Mouse (Mus musculus) liver, adult 2 months (tissue): ENCODE data around the gene Mettl6.

Source experiments
- CTCF ChIP-seq: fragments of 200-500 bp; IDR thresholded peaks from 2 replicates; pipeline ENCODE4 v1.5.1; 2011; ENCODE audit warnings: low read depth, low read length, control low read depth
- POLR2A ChIP-seq: fragments of 200-500 bp; IDR thresholded peaks from 2 replicates; pipeline ENCODE4 v1.6.1; 2011; ENCODE audit warnings: low read length, control low read depth; ENCODE audit not compliant: insufficient read depth; ENCODE audit errors: extremely low read depth

DNA sequence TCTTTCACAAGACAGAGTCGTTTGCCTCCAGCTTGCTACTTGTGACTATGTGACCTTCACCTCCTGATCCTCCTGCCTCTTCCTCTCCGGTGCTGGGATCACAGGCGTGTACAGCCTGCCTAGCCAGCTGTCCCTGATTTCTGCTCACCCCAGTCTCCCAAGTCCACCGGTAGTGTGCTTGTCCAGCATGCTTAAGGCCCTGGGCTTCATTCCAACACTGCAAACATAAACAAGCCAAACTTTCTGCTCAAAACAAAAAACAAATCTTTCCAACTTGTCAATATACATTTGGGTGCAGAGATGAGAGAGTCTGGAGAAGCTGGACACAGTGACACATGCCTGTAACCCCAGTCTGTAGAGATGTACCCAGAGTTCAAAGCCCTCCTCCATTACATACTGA, 62.4 kb downstream of the Mettl6 start:
- no peak for TF ChIP-seq POLR2A
- no peak for TF ChIP-seq CTCF
